Mouse (Mus musculus) small intestine, adult 2 months (tissue): ENCODE measurements around the gene Enpp1.

Experiments
- CTCF ChIP-seq: fragments of 200-500 bp; IDR thresholded peaks from 2 replicates; pipeline ENCODE4 v1.5.1; 2012; ENCODE audit warnings: low read depth, mild to moderate bottlenecking, control low read depth, inconsistent platforms, low read length, moderate library complexity, mixed read lengths; ENCODE audit not compliant: insufficient replicate concordance, insufficient read length; ENCODE audit errors: extremely low read depth
- POLR2A ChIP-seq: fragments of 200-500 bp; IDR thresholded peaks from 2 replicates; pipeline ENCODE4 v1.6.1; 2012; ENCODE audit warnings: low read depth, mild to moderate bottlenecking, control low read depth, inconsistent platforms, low read length, moderate library complexity

- TF ChIP-seq POLR2A = no peak
- no peak for TF ChIP-seq CTCF
These were observed 115.7 kb downstream of the Enpp1 start for GRCm38 (mm10) chr10:24596003-24596868.
